Mouse (Mus musculus): ENCODE results near the gene Irx4.

DNA sequence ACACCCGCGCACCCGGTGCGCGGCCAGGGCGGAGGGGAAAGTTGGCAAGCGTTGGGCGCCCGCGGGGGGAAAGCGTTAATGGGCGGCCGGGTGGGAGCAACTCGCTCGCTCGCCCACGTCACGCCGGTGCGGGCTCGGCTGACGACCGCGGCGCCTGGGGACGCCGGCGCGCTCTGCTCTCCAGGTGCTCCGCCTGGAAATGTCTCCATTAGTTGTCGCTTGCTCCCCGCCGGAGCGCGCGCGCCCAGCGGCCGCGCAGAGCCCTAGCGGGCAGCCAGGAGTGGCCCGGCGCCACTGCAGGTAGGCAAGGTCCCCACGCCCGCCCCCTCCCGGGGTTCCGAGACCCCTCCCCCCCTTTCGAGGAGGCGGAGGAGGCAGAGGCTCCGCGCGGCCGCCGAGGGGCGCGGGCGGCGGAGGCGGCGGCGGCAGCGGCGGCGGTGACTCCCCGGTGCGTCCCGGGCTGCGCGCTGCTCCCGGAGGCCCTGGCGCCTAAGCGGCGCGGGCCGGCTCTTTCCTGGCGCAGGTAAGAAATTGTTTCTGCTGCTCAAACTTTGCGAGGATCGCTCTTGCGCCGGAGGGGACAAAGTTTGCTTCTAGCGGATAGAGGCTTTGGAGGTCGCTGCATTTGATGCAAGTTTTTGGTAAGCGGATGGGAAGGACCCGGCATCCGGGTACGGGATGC is at the start of gene Irx4:
- no peak for TF ChIP-seq CTCF (conservative IDR thresholded peaks at IDR 0.05; ENCODE audit: insufficient read depth, insufficient read length, low read depth, low read length)
- TF ChIP-seq POLR2A (IDR thresholded peaks at IDR 0.05; ENCODE audit: low read depth, low read length): no peak

Data from kidney, adult 2 months (tissue).